Comparison of ENCODE assay signal across 9 mouse cellular contexts in genomic region chr19:38352495-38353130, GRCm38 (mm10). TPM values are rescaled to one million over a fixed set of nuclear protein-coding genes. Genes with fewer than 3 reads are reported as not detected.
A peak's percentile ranks its signal among the peaks of the same experiment; 100 is the strongest.
DNase-seq lines count a peak whose midpoint lies in the region; ATAC-seq lines count a peak whose summit lies in the region.
"Had no signal": no experiment of that assay in that cellular context is flagged by ENCODE, and none has a peak within 500 bp of the region (broad histone marks: within the 10 kb centered on the region; RNA-seq: fewer than 3 reads in every experiment).

No protein-coding gene starts in this region.

- H3K9me3 ChIP-seq in limb, embryonic 11.5 days (ENCODE audit: control insufficient read depth, low read length): no peaks in the 10 kb centered on the region
- no peaks in the 10 kb centered on the region for H3K9me3 ChIP-seq in limb, embryonic 10.5 days (replicated peaks)
- no peaks in the 10 kb centered on the region for H3K9me3 ChIP-seq in hindbrain, embryonic 13.5 days

- H3K9ac ChIP-seq in limb, embryonic 11.5 days (ENCODE audit: low read length): no peak overlapping the region
- no peak overlapping the region for H3K9ac ChIP-seq in hindbrain, embryonic 13.5 days

- H3K4me1 ChIP-seq in limb, embryonic 11.5 days (ENCODE audit: control insufficient read depth, insufficient read depth, low read length): no peaks in the 10 kb centered on the region
- H3K4me1 ChIP-seq in limb, embryonic 10.5 days: peaks cover 12% of the 10 kb centered on the region; the same call in 1 of the 2 replicates
- no peaks in the 10 kb centered on the region for H3K4me1 ChIP-seq in hindbrain, embryonic 13.5 days (replicated peaks)

- intact Hi-C loops in left cerebral cortex, postnatal 4 days (cut with DNase I): loop anchor here (5.0 kb wide), 2 partner anchors 150 to 400 kb away; no protein-coding TSS in a partner anchor
- intact Hi-C loops in gastrocnemius, postnatal 14 days (cut with DNase I; ENCODE audit: low total_unique reads): loop anchor here (5.0 kb wide), 1 partner anchor 100 kb away; no protein-coding TSS in a partner anchor

- WGBS in limb, embryonic 11.5 days: 46% methylated on average over 6 of the region's 6 CpGs
- 51% methylated on average over 6 of the region's 6 CpGs for WGBS in limb, embryonic 10.5 days
- WGBS in hindbrain, embryonic 13.5 days: 46% methylated on average over 6 of the region's 6 CpGs

- H3K4me3 ChIP-seq in limb, embryonic 11.5 days (ENCODE audit: low read depth, low read length): no peak overlapping the region
- H3K4me3 ChIP-seq in limb, embryonic 10.5 days: no peak overlapping the region
- H3K4me3 ChIP-seq in hindbrain, embryonic 13.5 days: no peak overlapping the region
- H3K4me3 ChIP-seq: erythroblast, embryonic 14.5 days had no signal

- no peak overlapping the region for H3K4me2 ChIP-seq in limb, embryonic 11.5 days (ENCODE audit: low read depth, severe bottlenecking)
- no peak overlapping the region for H3K4me2 ChIP-seq in hindbrain, embryonic 13.5 days

- no peak overlapping the region for H3K27ac ChIP-seq in limb, embryonic 11.5 days (replicated peaks; ENCODE audit: low read depth, low read length)
- no peak overlapping the region for H3K27ac ChIP-seq in limb, embryonic 10.5 days
- H3K27ac ChIP-seq in hindbrain, embryonic 13.5 days: no peak overlapping the region

- H3K27me3 ChIP-seq in limb, embryonic 11.5 days (ENCODE audit: control insufficient read depth, insufficient read depth, low read length): no peaks in the 10 kb centered on the region
- no peaks in the 10 kb centered on the region for H3K27me3 ChIP-seq in limb, embryonic 10.5 days (ENCODE audit: low read depth, poor library complexity, severe bottlenecking)
- no peaks in the 10 kb centered on the region for H3K27me3 ChIP-seq in hindbrain, embryonic 13.5 days

- ATAC-seq in limb, embryonic 11.5 days (ENCODE audit: insufficient number of reproducible peaks, low FRiP score, low TSS enrichment, low read depth): no peak
- peak; percentile 86 for ATAC-seq in common myeloid progenitor, adult 5-6 weeks (replicated peaks; ENCODE audit: low read depth, poor library complexity, severe bottlenecking)
- ATAC-seq in hindbrain, embryonic 13.5 days (ENCODE audit: low FRiP score): peak; percentile 53; the same call in 1 of the 2 replicates

- peak; percentile 54 for DNase-seq in limb, embryonic 11.5 days (ENCODE audit: low spot score)
- DNase-seq in limb, embryonic 10.5 days (ENCODE audit: low spot score): no peak
- DNase-seq in MN1 (ENCODE audit: low spot score): peak; percentile 74
- peak; percentile 5 for DNase-seq in left cerebral cortex, postnatal 4 days
- peak; percentile 45 to 46 for DNase-seq in right cerebral cortex, postnatal 10 days (ENCODE audit: low spot score in 2 of 2)
- DNase-seq in gastrocnemius, postnatal 14 days: no peak

- no peaks in the 10 kb centered on the region for H3K36me3 ChIP-seq in limb, embryonic 11.5 days (ENCODE audit: control insufficient read depth, insufficient read depth, low read length)
- H3K36me3 ChIP-seq in limb, embryonic 10.5 days: no peaks in the 10 kb centered on the region
- no peaks in the 10 kb centered on the region for H3K36me3 ChIP-seq in hindbrain, embryonic 13.5 days

RNA-seq across cellular contexts. Expression of gene Slc35g1, which starts 43.2 kb away (rescaled TPM):
- polyA plus RNA-seq in limb, embryonic 11.5 days (2014; fragmentation: Nextera tagmentation; extraction: Ambion mirVana): 3.5 and 4.3 TPM in 2 replicates
- 3.1 and 4.9 TPM in 2 replicates for polyA plus RNA-seq in limb, embryonic 10.5 days (2016; fragmentation: Nextera tagmentation; extraction: Ambion mirVana)
- 10.4 and 14.4 TPM in 2 replicates for total RNA-seq in common myeloid progenitor, adult 5-6 weeks (2017)
- polyA plus RNA-seq in hindbrain, embryonic 13.5 days (2015; fragmentation: Nextera tagmentation; extraction: Ambion mirVana): 0.91 and 1.4 TPM in 2 replicates
- total RNA-seq in left cerebral cortex, postnatal 4 days (2021): 1 to 10 TPM; 2.2 to 2.3 TPM
- total RNA-seq in gastrocnemius, postnatal 14 days (2021): 1 to 10 TPM; 1.3 to 1.4 TPM

Comparison
In these comparisons a context has a peak if more than half of its experiments do, and no peak if none do; other contexts are left out.
1. DNase-seq: peak in limb, embryonic 11.5 days (single experiment), MN1 (single experiment), left cerebral cortex, postnatal 4 days (single experiment) and right cerebral cortex, postnatal 10 days (2 of 2); none in limb, embryonic 10.5 days (single experiment) and gastrocnemius, postnatal 14 days (single experiment).